Mouse (Mus musculus) naive thymus-derived CD4-positive, alpha-beta T cell, adult 2 months (primary cell): ENCODE measurements around the gene Ctbs.
A peak's percentile ranks its signal among the peaks of the same experiment; 100 is the strongest.
"Not testable (repeated sequence)": the region's sequence is repeated elsewhere in the genome, so short reads cannot be mapped to it uniquely, and the experiment has no call there.

Experiments
- DNase-seq: peaks from one replicate; pipeline ENCODE4 v3.0.0-alpha.2; 2011; ENCODE audit warnings: low read depth

Gene Ctbs

GRCm38 (mm10) chr3:146449745-146450250, at the start of gene Ctbs:
TSS of gene Ctbs (plus strand) at chr3:146449795.
- no peak for DNase-seq

DNA sequence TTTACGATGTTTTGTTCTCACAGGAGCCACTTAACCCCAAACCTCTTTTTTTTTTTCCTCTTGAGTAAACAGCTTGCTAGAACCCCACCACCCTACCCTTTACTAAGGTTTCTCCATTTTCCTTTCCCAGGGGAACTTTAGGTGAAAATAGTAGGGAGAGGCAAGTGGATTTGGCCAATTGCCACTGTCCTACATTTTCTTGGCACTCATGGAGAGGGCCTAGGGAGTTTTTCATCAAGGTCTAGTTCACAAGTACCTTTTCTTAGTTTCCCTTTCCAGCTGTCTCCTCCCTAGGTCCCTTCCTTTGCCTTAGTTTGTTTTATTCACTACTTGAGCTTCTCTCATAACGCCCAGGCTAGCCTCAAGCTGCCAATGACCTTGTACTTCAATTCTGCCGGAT, 45.8 kb upstream of the Ctbs start:
- DNase-seq: peak; percentile 12

DNA sequence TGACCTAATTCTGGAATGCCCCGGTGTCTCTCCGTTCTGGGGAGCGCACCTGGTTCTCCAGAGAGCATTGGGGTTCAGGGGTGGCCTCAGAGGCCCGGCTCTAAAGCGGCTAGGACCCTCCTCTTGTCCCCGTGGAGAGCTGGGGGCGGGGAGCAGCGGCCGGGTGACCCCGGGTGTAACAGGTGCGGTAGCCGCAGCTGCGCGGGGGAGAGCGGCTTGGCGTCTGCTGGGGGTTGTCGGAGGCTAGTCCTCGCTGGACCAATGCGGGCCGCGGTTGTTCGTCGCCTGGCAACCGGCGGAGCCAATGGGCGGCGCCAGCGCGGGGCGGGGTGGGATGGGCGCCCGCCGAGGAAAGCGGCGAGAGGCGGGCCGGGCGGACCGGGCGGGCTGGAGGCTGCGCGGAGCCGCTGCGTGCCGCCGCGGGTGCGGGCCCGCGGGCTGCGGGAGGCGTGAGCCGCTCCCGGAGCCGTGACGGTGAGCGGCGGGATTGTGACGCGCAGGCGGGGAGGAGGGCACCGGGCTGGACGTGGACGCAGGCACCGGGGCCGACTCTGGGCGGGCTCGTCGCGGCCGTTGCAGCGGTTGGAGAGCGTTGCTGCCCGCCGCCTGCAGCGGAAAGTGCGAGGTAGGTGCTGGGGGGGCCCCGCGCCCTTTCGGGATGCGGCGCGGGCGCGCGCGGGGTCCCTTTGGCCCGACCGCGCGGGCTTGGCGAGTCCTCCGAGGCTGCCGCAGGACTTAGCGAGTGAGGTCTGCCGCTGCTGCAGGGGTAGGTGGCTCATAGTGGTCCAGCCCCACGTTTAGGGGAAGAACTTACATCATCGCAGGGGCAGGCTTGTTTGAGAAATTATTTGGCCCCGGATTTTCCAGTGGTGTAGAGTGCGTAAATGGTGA, 45.0 kb upstream of the Ctbs start, which contains the start of gene Ssx2ip:
Ssx2ip (plus strand) TSS at position 332 of the 891 bp plus-strand sequence.
- peak; percentile 96 for DNase-seq

- no peak for DNase-seq
Observed at GRCm38 (mm10) chr3:146405213-146406006, 44.2 kb upstream of the Ctbs start.

DNA sequence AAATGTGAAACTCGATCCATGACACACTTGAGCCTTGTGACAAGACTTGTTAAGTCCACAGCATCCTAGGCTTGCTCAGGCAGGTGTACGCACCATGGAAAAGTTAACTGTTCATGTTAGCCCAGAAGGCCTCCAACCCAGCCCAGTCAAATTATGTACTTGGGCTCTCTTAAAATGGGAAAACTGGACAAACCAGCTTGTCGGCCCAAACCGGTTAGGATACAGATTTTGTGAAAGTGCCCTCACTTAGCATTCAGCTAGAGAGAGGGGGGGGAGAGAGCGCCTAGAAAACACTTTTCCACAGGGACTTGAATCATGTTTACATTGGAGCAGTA, 43.6 kb upstream of the Ctbs start:
- no peak for DNase-seq

GRCm38 (mm10) chr3:146407086-146407721, 42.4 kb upstream of the Ctbs start:
- no peak for DNase-seq

DNA sequence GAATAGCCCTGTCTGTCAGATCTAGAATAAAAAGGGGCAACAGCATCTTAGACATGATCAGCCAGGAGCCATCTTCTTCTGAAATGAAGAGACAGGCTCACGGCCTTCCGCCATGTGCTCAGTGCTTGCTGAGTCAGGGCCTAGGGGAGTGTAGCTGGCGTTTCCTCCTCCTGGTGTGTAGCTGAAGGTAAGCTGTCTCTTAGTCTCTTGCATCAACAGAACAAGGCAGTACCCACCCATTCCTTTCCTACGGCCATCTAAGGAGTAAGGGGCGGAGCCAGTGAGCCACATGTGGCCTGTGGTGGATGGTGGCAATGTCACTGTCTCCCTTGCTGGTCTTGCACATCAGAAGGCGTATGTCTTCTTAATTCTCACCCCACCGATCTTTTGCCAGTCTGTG, 39.5 kb upstream of the Ctbs start:
- DNase-seq: no peak

DNA sequence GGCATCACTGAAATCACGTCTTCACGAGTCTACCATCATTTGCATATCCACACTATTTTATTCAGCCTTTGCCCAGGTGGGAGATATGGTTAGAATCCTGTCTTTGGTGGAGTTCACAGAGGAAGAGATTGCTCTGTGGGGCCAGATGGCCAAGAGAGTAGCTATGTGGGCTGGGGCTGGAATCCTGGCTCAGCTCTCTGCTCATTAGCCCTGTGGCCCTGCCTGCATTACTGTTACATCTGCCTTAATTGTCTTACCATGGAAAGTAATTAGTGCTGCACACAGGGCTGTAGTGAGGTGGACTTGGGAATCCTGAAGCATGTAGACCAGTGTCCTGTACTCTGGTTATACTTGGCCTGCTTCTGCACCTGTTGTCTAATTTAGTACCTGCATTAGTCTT, 37.6 kb upstream of the Ctbs start:
- DNase-seq: no peak

DNA sequence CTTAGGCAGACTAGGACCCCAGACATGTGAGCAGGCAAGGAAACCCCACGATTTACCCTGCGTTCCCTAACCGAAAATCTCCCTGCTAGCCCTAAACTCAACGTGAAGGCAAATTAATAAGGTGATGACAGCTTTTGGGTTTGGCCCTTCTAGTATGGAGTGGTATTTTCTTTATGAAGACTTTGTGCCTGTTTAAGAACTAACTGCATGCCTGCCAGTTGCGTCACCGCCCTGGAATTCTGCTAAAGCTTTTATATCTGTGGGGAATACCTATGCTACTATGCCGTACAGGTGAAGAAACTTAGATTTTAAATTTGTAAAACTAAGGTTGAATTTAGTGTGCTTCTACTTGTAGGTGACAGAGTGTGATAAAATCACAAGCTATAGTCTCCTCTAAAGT, 37.1 kb upstream of the Ctbs start:
- no peak for DNase-seq

GRCm38 (mm10) chr3:146413016-146413415, 36.6 kb upstream of the Ctbs start:
- no peak for DNase-seq

GRCm38 (mm10) chr3:146413992-146414391, 35.6 kb upstream of the Ctbs start:
- DNase-seq: no peak

DNA sequence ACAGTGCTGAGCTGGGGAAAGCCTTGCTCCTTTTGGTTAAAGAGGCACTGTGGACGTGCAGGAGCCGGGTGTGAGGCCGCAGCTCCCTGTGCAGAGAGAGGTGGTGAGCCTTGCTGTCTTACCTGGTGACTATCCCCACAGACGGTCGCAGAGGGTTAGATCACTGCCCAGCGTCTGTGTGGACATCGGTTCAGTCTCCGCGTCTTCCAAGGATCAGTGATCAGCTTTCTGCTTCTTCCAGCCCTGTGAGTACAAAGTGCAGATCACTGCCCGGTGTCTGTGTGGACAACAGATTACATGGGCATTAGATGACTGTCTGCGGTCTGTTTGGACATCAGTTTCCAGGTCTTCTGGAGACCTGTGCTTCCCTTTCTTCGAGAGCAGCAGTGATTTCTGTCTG, 35.0 kb upstream of the Ctbs start:
- no peak for DNase-seq

DNA sequence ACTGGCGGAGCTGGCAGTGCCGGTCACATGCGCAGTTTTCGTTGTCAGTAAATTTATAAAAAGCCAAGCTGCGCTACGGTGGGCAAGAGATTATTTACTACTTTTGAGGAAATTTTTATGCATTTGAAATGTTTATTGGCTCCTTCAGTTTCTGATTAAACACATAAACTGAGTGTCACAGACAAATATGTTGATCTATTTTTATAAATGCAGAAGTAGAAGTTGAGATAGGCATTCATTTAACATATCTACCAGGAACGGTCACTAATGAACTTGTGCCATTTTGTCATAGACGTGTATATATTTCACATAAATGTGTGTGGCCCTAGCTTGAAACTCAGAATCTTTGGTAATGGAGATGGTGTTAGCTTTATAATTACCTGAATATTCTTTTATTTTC, 31.7 kb upstream of the Ctbs start:
- DNase-seq: no peak

GRCm38 (mm10) chr3:146418901-146419300, 30.7 kb upstream of the Ctbs start:
- no peak for DNase-seq

DNA sequence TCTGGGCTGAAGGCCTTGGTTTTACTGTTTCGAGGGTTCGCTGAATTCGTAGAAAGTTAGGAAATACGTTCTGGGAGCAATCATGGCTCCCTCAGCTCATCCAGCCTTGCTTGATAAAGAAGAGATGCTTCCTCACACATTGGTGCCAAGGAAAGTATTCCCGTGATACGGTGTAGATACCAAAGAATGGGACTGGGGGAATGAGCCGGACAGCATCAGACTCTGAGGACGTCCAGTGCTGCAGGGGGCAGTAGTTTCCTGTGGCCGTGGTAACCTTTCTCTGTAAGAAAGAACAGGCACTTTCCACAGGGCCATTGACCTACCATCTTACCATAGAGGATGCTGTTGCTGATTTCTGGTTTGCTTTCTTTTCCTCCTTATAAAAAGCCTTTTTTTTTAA, 30.1 kb upstream of the Ctbs start:
- DNase-seq: no peak

DNA sequence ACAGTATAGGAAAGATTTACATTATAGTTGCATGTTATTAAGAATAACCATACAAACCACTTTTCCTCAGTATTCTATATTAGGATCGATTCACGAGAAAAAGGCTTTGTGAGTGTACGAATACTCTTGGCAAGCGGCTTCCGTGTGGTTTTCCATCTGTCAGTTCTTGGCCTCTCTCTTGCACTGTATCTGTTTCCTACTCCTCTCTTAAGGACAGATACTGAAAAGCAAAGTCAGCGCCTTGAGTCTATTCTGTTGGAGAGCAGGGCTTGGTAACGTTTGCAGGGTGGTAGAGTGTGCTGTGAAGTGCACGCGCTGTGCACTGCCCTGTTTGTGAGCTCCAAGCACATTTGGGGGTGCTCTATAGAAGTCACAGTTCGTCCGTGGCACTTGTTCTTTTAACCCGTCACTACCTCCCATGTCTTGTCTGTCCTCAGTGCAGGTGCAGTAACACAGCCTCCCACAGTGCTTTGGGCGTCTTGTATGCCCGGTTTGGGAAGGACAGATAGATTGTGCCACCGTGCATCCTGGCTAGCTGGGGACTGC, 29.5 kb upstream of the Ctbs start:
- no peak for DNase-seq

DNA sequence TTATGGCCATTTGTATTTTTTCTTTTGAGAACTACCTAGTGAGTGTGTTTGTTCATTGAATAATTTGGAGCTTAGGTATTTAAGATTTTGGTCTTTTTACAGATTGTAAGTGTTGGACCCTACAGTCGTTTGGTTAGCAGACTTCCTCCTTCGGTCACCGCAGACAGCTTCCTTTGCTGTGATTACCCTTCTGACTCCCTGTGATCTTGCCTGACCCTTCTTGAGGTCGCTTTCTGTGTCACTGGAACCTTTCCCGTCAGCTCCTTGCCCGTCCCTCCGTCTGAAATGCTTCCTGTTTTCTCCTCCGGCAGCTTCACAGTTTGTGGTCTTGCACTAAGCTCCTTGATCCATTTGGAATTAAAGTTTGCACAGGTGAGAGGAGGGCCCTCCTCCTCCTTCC, 27.8 kb upstream of the Ctbs start:
- peak; percentile 24 for DNase-seq

- peak; percentile 20 for DNase-seq
Observed at GRCm38 (mm10) chr3:146423710-146424109, 25.9 kb upstream of the Ctbs start.

DNA sequence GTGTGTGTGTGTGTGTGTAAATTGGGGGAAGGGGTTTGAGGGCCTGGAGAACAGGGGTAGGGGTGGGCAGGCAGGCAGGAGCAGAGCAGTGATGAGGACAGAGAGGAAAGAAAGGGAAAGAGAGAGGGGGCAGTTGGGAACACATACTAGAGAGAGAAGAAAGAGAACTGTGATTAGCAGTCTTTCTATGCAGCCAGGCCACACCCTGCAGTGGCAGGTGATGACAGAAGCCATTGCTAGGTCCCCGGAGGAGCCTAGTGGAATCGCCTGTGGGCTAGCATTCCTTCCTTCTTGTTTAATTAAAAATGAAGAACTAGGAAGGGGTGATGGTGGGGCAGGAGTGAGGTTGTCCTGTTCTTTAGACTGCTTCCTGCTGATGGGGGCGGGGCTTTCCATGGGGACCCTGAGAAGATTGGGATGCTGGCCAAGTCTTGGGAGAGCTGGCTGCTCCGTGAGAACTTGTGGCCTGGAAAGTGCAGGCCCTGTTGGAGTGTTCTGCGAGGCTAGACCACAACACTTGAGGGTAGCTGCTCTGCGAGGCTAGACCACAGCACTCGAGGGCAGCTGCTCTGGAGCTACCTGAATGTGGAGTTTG, 25.2 kb upstream of the Ctbs start:
- no peak for DNase-seq

GRCm38 (mm10) chr3:146425902-146426301, 23.7 kb upstream of the Ctbs start:
- no peak for DNase-seq

DNA sequence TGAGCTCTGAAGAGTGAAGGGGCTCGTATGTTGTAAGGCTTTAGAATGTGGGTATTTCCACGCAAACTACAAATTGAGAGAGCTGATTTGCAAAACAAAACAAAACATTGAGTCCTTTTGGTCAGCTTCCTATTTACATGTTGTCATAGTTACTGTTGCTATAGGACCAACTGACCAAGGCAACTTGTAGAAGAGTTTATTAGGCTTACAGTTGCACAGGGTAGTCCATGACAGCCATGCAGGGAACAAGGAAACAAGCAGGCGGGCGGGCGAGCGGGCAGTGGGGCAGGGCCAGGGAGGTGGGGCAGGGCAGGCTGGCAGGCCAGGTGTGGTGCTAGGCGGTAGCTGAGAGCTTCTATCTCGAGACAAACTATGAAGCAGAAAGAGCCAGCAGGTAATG, 23.1 kb upstream of the Ctbs start:
- DNase-seq: no peak

DNA sequence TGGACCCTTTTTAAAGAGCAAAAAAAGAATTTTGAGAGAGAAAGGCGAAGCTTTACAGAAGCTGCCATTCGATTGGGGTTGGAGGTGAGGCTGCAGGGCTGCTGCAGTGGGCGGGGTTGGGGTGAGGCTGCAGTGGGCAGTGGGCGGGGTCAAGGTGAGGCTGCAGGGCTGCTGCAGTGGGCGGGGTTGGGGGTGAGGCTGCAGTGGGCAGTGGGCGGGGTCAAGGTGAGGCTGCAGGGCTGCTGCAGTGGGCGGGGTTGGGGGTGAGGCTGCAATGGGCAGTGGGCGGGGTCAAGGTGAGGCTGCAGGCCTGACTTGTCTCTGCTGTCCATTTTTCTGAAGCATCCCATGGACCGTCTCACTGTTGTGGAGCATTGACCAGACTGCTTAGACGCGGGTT, 16.5 kb upstream of the Ctbs start:
- DNase-seq: not testable (repeated sequence)
